Mouse (Mus musculus) limb, embryonic 10.5 days (tissue): ENCODE results near the gene Alyref. TPM values are rescaled to one million over a fixed set of nuclear protein-coding genes. Genes with fewer than 3 reads are reported as not detected.
A peak's percentile ranks its signal among the peaks of the same experiment; 100 is the strongest.

Experiments used
- DNase-seq: peaks from one replicate; pipeline ENCODE4 v3.0.0-alpha.2; 2017; ENCODE audit warnings: low spot score
- H3K27ac ChIP-seq: fragments of 300-500 bp; sonication (generic); 2 replicates; pipeline ENCODE4 v1.5.1; 2016; ENCODE audit warnings: mild to moderate bottlenecking
- H3K27me3 ChIP-seq: fragments of 300-500 bp; sonication (generic); 2 replicates; pipeline ENCODE4 v1.6.1; 2016; ENCODE audit warnings: low read depth, mild to moderate bottlenecking; ENCODE audit not compliant: poor library complexity, severe bottlenecking
- H3K36me3 ChIP-seq: fragments of 300-500 bp; sonication (generic); 2 replicates; pipeline ENCODE4 v1.6.1; 2016; ENCODE audit warnings: mild to moderate bottlenecking, moderate library complexity
- H3K4me1 ChIP-seq: fragments of 300-500 bp; sonication (generic); 2 replicates; pipeline ENCODE4 v1.6.1; 2016
- H3K4me3 ChIP-seq: fragments of 300-500 bp; sonication (generic); 2 replicates; pipeline ENCODE4 v1.5.1; 2016; ENCODE audit warnings: mild to moderate bottlenecking, moderate library complexity
- H3K9me3 ChIP-seq: fragments of 300-500 bp; sonication (generic); replicated peaks from 2 replicates; pipeline ENCODE4 v1.6.1; 2016; ENCODE audit warnings: mild to moderate bottlenecking
- whole genome bisulfite sequencing: fragments of 180-500 bp; shearing (Covaris S2); methylation state at CpG from one replicate; pipeline ENCODE4 v1.1.7; 2016; 5-methylcytosine and 5-hydroxymethylcytosine counted together
- polyA plus RNA-seq: library from polyadenylated mRNA; unstranded; fragments of >200 nt; fragmentation: Nextera tagmentation; extraction: Ambion mirVana; gene quantifications from 2 replicates; pipeline ENCODE4 v1.2.1, GENCODE M21; 2016

Alyref gene
- polyA plus RNA-seq, result 720 and 728 TPM in 2 replicates

DNA sequence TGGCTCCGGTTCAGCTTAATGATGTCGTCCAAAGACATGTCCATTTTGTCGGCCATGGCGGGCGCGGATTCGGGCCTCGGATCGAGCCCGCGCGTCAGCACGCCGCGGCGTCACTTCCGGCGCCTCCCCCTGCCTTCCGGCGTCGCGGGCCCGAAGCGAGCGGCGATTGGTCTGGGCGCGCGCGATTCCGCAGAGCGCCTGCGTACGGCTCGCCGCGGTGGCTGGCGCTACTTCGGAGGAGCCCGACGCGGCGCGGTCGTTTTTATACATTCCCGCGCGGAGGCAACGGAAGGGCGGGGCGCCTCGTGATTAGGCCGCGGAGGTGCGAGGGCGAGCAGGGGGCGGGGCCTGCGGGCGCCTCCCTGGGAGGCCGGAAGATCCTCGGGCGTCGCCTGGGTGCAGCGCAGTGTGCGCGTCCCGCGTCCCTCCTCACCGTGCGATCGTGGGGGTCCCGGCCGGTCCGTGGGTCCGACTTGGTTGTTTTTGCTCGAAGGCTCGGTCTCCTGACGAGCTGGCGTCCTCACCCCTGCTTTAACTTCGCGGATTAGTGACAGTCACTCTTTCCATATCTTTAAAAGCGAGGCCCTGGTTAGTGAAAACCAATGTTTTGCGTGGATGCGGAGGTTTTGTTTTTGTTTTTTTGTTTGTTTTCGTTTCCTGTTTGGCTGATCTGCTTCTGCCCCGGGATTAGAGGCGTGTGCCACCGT, at the start of gene Alyref, which contains the start of gene Anapc11:
Alyref (minus strand) TSS at position 83 of the 707 bp plus-strand sequence.
Anapc11 (plus strand) TSS at position 139 of the 707 bp plus-strand sequence.
- peak within 1 kb of the TSS; percentile 100 for H3K4me3 ChIP-seq
- peak within 1 kb of the TSS; percentile 99 for H3K27ac ChIP-seq
- peaks cover 78% of the 10 kb centered on the region for H3K36me3 ChIP-seq
- WGBS, result under 1% methylated on average over 88 of the region's 88 CpGs
- H3K4me1 ChIP-seq, result peaks cover 30% of the 10 kb centered on the region
- DNase-seq, result peak; percentile 97
- H3K27me3 ChIP-seq, result no peaks in the 10 kb centered on the region
- no peaks in the 10 kb centered on the region for H3K9me3 ChIP-seq

DNA sequence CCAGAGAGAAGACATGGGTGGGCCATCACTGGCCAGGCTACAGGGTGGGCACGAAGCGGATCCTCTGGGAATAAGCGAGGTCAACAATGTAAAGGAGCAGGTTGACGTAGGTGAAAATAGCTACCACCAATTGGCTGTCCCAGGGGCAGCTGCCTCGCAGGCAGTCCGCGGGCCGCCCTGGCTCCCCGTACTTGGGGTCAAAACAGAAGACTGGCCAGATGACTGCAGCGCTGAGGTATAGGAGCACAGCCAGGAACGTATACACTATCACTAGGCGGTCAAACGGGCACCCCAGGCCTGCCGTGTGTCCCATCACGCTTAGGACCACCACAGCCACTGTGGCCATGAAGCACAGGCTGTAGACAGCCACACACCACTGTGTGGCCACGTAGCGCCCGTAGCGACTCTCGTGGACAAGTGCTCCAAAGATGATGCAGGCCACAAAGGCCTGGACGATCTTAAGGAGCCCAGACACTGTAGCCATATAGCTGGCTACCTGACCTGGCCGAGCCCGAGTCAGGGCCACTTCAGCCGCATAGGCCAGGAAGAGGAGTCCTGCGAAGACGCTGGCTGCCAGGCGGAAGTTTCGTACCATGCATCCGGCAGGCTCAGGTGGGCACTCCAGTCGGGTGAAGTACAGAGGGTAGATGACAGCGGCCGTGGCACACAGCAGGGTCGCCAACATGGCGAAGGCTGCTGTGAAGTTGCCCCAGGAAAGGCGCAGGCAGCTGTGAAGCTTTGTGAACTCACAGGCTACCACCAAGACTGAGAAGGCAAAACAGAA, 49.1 kb upstream of the Alyref start:
- Histone ChIP-seq H3K9me3 (no peaks in the 10 kb centered on the region), H3K27ac (peak overlapping the region; percentile 43; the same call in 1 of the 2 replicates), H3K4me3 (peak overlapping the region; percentile 29), H3K27me3 (peaks cover 25% of the 10 kb centered on the region), H3K4me1 (peaks cover 33% of the 10 kb centered on the region), H3K36me3 (no peaks in the 10 kb centered on the region)
- DNase-seq, result no peak
- 76% methylated on average over 35 of the region's 35 CpGs for WGBS

DNA sequence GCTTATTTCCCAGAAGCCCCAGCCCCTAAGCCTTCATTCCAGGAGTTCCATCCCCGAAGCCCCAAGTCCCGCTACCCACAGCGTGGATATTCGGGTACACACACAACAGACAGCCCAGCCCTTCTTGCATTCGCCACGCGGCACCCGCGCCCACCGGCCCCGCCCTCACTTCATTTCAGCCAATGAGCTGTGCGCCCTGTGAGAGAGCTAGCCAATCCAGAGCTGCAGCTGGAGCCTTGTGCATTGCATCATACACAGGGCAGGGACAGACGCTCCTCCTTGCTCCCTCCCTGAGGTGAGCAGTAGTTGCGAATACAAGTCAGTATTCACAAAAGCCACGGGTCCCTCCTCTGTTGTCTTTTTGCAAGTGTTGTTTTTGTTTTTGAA, 45.4 kb upstream of the Alyref start, which contains the start of gene Pycr1:
Pycr1 (minus strand) TSS at position 169 of the 387 bp plus-strand sequence.
- Histone ChIP-seq H3K27me3 (peaks cover 18% of the 10 kb centered on the region), H3K27ac (peak within 1 kb of the TSS; percentile 82)
- WGBS, result under 1% methylated on average over 15 of the region's 15 CpGs

DNA sequence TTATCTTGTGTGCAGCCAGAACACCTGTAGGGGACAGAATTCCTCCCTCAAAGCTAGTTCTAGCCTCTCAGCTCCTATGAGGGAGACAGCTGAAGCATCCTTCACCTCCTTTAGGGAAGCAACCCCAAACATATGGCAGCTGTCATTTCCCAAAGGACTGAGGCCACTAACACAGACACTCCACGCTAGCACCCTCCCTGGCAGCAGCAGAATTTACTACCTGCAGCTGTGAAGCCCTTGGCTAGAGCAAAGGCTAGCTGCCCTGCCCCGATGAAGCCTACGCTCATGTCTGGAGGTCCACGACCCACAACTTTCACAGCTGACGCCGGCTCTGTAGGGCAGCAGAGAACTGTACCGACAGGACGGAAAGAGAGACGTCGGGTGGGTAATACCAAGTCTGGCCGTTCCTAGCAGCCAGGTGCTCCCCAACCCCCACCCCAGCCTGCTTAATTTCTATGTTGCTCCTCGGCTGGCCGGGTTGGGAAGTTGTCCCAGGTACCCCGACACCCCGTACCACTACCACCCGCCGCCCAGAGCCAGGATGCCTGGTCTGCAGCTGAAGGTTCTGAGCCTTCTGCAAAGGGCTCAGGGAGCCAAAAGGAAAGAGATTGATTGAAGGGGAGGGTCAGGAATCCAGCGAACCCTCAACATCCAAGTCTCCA, 44.9 kb upstream of the Alyref start:
- WGBS, result under 1% methylated on average over 18 of the region's 18 CpGs
- peak overlapping the region; percentile 82 for H3K27ac ChIP-seq

More for the DNA sequence above, 45.4 kb upstream of the Alyref start, which contains the start of gene Pycr1:
- H3K4me1 ChIP-seq, result peaks cover 48% of the 10 kb centered on the region
- H3K36me3 ChIP-seq, result no peaks in the 10 kb centered on the region
- peak; percentile 96 for DNase-seq
- no peaks in the 10 kb centered on the region for H3K9me3 ChIP-seq
- peak within 1 kb of the TSS; percentile 59 for H3K4me3 ChIP-seq

DNA sequence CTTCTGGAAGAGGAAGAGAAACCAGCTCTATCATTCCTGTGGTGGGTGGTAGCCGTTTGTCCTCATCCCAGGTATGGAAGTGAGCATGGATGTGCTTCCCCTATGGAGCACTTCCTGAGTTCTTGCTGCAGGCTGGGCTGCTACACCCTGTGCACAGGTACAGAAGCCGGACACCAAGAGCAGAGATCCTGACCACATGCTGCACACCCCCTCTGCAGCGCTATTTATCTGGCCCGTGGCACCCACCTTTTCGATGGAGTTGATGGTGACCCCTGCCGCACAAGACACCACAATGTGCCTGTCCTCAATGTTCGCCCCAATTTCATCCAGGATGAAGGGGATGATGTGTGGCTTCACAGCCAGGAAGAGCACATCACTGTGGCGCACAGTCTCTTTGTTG, 43.7 kb upstream of the Alyref start:
- Histone ChIP-seq H3K4me3 (no peak overlapping the region), H3K4me1 (peaks cover 36% of the 10 kb centered on the region), H3K9me3 (no peaks in the 10 kb centered on the region), H3K27me3 (peaks cover 4% of the 10 kb centered on the region), H3K36me3 (no peaks in the 10 kb centered on the region), H3K27ac (peak overlapping the region; percentile 46; the same call in 1 of the 2 replicates)
- DNase-seq, result no peak
- WGBS, result 71% methylated on average over 8 of the region's 8 CpGs

More for the DNA sequence above, 44.9 kb upstream of the Alyref start:
- no peaks in the 10 kb centered on the region for H3K9me3 ChIP-seq
- peaks cover 45% of the 10 kb centered on the region for H3K4me1 ChIP-seq
- no peaks in the 10 kb centered on the region for H3K36me3 ChIP-seq
- H3K27me3 ChIP-seq, result peaks cover 16% of the 10 kb centered on the region
- DNase-seq, result no peak
- H3K4me3 ChIP-seq, result peak overlapping the region; percentile 59

DNA sequence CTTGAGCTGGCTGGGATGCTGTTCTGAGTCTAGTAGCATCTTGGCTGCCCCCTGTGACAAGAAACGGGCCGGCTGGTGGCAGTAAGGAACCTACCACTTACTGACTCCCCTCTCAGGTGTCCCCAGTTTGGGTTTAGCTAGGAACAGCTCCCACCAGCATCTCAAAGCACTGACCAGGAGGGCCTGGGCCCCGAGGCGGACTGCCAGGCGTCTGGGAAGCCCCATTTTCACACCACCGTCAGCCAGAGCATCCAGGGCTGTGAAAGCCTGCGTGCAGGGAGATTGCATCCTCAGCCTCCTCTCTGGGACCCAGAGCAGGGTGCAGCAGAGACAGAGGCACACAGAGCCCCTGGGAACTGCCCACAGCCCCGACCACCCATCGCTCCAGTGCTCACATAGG, 43.1 kb upstream of the Alyref start:
- DNase-seq, result no peak
- no peaks in the 10 kb centered on the region for H3K36me3 ChIP-seq
- H3K27me3 ChIP-seq, result no peaks in the 10 kb centered on the region
- no peaks in the 10 kb centered on the region for H3K9me3 ChIP-seq
- H3K27ac ChIP-seq, result peak overlapping the region; percentile 46; the same call in 1 of the 2 replicates
- H3K4me3 ChIP-seq, result 0 out of 2 replicates have a peak overlapping the region, but pooled peaks have one; percentile 1
- peaks cover 36% of the 10 kb centered on the region for H3K4me1 ChIP-seq
- 51% methylated on average over 9 of the region's 9 CpGs for WGBS

DNA sequence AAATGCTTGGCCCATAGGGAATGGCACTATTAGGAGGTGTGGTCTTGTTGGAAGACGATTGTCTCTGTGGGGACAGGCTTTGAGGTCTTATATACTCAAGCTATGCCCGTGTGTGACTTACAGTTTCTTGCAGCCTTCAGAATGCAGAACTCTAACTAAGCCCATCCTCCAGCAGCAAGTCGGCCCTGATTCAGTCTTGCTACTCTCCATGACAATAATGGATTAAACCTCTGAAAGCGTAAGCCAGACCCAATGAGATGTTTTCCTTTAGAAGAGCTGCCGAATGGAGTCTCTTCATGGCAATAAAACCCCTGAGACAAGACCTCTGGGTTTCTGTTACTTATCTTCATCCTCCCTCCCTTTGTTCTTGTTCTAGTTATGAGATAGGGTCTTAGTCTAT, 36.6 kb upstream of the Alyref start:
- no peak for DNase-seq
- no peak overlapping the region for H3K27ac ChIP-seq
- no peaks in the 10 kb centered on the region for H3K27me3 ChIP-seq
- WGBS, result 86% methylated on average over 5 of the region's 5 CpGs
- peaks cover 7% of the 10 kb centered on the region for H3K36me3 ChIP-seq
- H3K4me3 ChIP-seq, result 0 out of 2 replicates have a peak overlapping the region, but pooled peaks have one; percentile 92
- peaks cover 34% of the 10 kb centered on the region for H3K4me1 ChIP-seq
- H3K9me3 ChIP-seq, result no peaks in the 10 kb centered on the region

DNA sequence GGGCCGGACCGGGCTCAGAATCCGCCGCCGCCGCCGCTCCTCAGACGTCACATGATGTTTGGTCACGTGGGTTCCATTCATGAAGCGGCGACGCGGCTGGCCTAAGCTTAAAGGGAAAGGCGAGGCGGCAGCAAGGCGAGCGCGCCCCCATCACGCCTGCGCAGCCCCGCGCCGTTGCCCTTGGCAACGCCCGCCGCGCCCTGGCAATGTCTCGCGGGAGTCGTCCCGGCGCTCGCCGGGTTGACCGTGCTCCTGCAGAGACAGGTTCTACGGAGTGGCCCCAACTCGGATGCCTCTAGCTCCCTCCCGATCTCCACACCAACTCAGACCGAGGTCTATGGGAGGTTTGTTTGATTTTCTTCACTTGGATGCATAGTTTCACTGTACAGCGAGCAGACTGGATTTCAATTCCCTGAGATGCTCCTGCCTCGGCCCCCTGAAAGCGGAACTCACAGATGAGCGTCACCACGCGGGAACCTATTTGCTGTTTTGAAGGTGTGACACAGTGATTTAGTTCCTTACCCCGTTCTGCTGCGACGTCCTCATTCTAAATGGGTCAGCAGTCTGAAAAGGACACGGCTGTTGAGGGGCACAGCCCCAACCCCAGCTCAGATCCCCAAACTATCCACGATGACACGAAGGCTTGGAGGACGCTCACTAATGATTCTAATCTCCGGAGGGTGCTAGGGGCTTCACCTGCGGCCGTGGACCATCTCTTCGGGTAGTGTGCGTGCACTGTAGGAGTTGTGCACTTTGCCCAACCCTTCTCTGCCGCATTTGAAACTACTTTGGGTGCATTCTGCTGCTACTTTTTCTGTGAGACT, 35.6 kb upstream of the Alyref start, which contains the start of gene Mafg:
Mafg (minus strand) TSS at position 81 of the 824 bp plus-strand sequence.
- Histone ChIP-seq H3K36me3 (peaks cover 17% of the 10 kb centered on the region), H3K4me3 (peak within 1 kb of the TSS; percentile 92), H3K27me3 (no peaks in the 10 kb centered on the region), H3K9me3 (no peaks in the 10 kb centered on the region), H3K27ac (peak within 1 kb of the TSS; percentile 96), H3K4me1 (peaks cover 41% of the 10 kb centered on the region)
- 11% methylated on average over 58 of the region's 58 CpGs for WGBS
- DNase-seq, result peak; percentile 98

DNA sequence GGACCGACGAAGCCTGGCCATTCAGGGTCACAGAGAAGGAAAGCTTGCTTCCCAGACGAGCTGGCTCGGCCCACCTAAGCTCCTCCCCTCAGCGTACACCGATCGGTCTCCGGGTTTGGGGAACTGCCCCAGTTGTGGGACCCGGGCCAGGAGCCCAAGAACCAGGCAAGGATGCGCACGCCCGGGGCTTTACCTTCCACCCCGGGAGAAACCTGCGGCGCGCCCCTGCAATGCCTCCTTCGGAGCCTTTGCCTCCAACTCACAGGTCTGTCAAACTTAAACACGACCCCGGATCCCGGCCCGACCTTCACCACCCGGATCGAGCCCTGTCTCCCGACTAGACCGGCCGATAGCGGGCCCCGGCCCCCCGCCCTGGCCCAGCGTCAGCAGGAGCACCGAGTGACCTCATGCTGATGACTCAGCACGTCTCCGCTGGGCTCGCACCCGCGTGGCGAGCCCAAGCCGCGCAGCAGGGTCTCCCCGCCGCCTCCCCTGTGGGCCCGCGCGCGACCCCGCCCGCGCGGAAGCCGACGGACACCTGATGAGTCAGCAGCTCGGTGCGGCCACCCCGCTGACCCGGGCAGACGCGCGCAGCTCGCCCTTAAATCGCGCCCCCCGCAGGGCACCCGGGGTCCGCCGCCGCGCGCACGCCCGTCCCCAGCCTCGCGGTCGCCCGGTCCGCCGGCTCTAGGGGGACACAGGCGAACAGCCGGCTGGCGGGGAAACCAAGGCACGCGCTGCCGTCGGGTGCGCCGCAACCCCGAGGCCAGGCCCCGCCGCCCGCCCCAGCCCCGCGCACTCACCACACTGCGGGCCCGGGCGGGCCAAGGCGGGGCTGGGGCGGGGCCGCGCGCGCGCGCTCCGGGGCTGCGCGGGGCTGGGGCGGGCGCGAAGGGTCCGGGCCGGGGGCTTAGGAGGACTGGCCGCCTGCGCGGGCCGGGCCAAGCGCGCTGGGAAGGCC, 34.7 kb upstream of the Alyref start:
- peaks cover 41% of the 10 kb centered on the region for H3K4me1 ChIP-seq
- peak overlapping the region; percentile 92 for H3K4me3 ChIP-seq
- under 1% methylated on average over 105 of the region's 116 CpGs for WGBS
- no peaks in the 10 kb centered on the region for H3K27me3 ChIP-seq
- H3K27ac ChIP-seq, result peak overlapping the region; percentile 96
- H3K9me3 ChIP-seq, result no peaks in the 10 kb centered on the region
- peak; percentile 74 for DNase-seq
- peaks cover 23% of the 10 kb centered on the region for H3K36me3 ChIP-seq

DNA sequence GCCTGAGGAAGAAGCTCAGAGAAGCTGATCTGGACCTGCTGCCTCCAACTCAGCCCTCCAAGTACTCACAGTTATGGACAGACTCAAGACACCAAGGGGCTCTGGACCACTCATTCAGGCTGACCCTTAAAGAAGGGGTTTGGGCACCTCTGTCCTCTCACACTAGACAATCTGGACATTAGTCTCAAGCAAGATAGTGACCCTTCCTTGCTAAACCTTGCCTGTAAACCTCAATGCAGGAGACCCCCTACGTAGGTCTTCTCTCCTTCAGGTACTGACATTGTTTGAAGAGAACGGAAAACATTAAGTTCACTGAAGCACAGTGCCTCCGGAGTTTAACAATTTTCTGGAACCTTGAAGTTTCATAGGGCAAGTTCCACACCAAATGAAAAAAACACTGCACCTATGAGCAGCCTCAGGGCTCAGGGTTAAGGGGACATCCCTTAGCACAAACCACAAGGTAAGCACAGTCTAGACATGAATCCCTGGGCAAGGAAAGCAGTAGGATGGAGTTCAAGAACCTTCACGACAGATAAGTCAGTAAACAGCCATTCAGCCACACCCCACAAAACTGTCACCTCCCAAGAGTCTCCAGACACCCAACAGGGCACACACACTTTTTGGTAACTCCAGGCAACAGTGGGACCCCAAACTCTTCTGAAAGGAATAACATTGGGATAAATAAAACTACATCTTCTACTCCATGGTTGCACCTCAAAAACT, 33.7 kb upstream of the Alyref start:
- no peak for DNase-seq
- 69% methylated on average over 4 of the region's 4 CpGs for WGBS
- no peaks in the 10 kb centered on the region for H3K27me3 ChIP-seq
- peaks cover 41% of the 10 kb centered on the region for H3K4me1 ChIP-seq
- no peaks in the 10 kb centered on the region for H3K9me3 ChIP-seq
- H3K4me3 ChIP-seq, result peak overlapping the region; percentile 92
- peak overlapping the region; percentile 96 for H3K27ac ChIP-seq
- H3K36me3 ChIP-seq, result peaks cover 33% of the 10 kb centered on the region
